ENCODE assay signal across 24 mouse cellular contexts in genomic region chr16:42121788-42122187, GRCm38 (mm10).
DNase-seq lines count a peak whose midpoint lies in the region; ATAC-seq and TF ChIP-seq lines count a peak whose summit lies in the region.
"Had no signal": no experiment of that assay in that cellular context is flagged by ENCODE, and none has a peak within 500 bp of the region (broad histone marks: within the 10 kb centered on the region; RNA-seq: fewer than 3 reads in every experiment).

No protein-coding gene starts in this region.

- peak; percentile 66 for DNase-seq in embryonic facial prominence, embryonic 14.5 days (ENCODE audit: low spot score)
- DNase-seq in embryonic facial prominence, embryonic 10.5 days (ENCODE audit: low spot score), result no peak
- peak; percentile 69 to 74 for DNase-seq in cerebellum, adult 2 months
- peak; percentile 66 to 74 for DNase-seq in cerebellum, postnatal 25 days
- no peak for DNase-seq in kidney, postnatal 4 days
- no peak for DNase-seq in kidney, adult 11 months
- DNase-seq in heart, adult 18-20 months, result no peak
- DNase-seq: adrenal gland, postnatal 25 days; kidney, postnatal 36 days; lung, adult 18-20 months; lung, postnatal 10 days; right cerebral cortex, postnatal 25 days; spleen, adult 18-20 months had no signal

- no peak overlapping the region for H3K27ac ChIP-seq in embryonic facial prominence, embryonic 14.5 days (replicated peaks; ENCODE audit: low read depth, low read length)
- no peak overlapping the region for H3K27ac ChIP-seq in embryonic facial prominence, embryonic 10.5 days (replicated peaks)
- H3K27ac ChIP-seq in cerebellum, adult 2 months (ENCODE audit: insufficient read depth, low read length), result no peak overlapping the region
- H3K27ac ChIP-seq: embryonic facial prominence, embryonic 12.5 days; forebrain, embryonic 13.5 days; heart, embryonic 10.5 days; kidney, embryonic 15.5 days; liver, embryonic 12.5 days; midbrain, embryonic 10.5 days had no signal

- no peaks in the 10 kb centered on the region for H3K79me2 ChIP-seq in C2C12 (ENCODE audit: control insufficient read depth, insufficient read depth)

- no peak overlapping the region for H3ac ChIP-seq in C2C12 (ENCODE audit: control insufficient read depth, insufficient read length, low read depth)

- no peaks in the 10 kb centered on the region for H3K9me3 ChIP-seq in embryonic facial prominence, embryonic 14.5 days (ENCODE audit: control insufficient read depth, low read length)
- no peaks in the 10 kb centered on the region for H3K9me3 ChIP-seq in embryonic facial prominence, embryonic 10.5 days
- H3K9me3 ChIP-seq: embryonic facial prominence, embryonic 12.5 days; forebrain, embryonic 13.5 days; heart, embryonic 10.5 days; kidney, embryonic 15.5 days; liver, embryonic 12.5 days; midbrain, embryonic 10.5 days had no signal

- TF ChIP-seq CTCF in C2C12 (IDR thresholded peaks at IDR 0.05; ENCODE audit: control insufficient read depth, insufficient read depth, insufficient read length), result no peak
- TF ChIP-seq CTCF in cerebellum, adult 2 months (IDR thresholded peaks at IDR 0.05; ENCODE audit: borderline replicate concordance, insufficient read depth, low read depth, low read length), result no peak

- TF ChIP-seq POLR2A in cerebellum, adult 2 months (IDR thresholded peaks at IDR 0.05; ENCODE audit: borderline replicate concordance, insufficient read depth, low read length), result no peak

- ATAC-seq in embryonic facial prominence, embryonic 14.5 days (ENCODE audit: low read depth), result peak; percentile 68; the same call in 1 of the 2 replicates
- ATAC-seq: CD4-positive, CD25-positive, alpha-beta regulatory T cell, adult 4 months; forebrain, embryonic 13.5 days; hindbrain, embryonic 16.5 days; intestine, embryonic 16.5 days; liver, embryonic 12.5 days had no signal

- H3K27me3 ChIP-seq in embryonic facial prominence, embryonic 14.5 days (replicated peaks; ENCODE audit: control insufficient read depth, insufficient read depth, low read length), result no peaks in the 10 kb centered on the region
- no peaks in the 10 kb centered on the region for H3K27me3 ChIP-seq in embryonic facial prominence, embryonic 10.5 days (replicated peaks; ENCODE audit: low read depth, poor library complexity, severe bottlenecking)
- H3K27me3 ChIP-seq in C2C12 (ENCODE audit: control insufficient read depth, insufficient read depth, insufficient read length), result no peaks in the 10 kb centered on the region
- H3K27me3 ChIP-seq in cerebellum, adult 2 months (ENCODE audit: control insufficient read depth, insufficient read depth, low read length), result no peaks in the 10 kb centered on the region
- H3K27me3 ChIP-seq: embryonic facial prominence, embryonic 12.5 days; forebrain, embryonic 13.5 days; kidney, embryonic 15.5 days; liver, embryonic 12.5 days had no signal

- no peaks in the 10 kb centered on the region for H3K36me3 ChIP-seq in embryonic facial prominence, embryonic 14.5 days (ENCODE audit: control insufficient read depth, insufficient read depth, low read length)
- no peaks in the 10 kb centered on the region for H3K36me3 ChIP-seq in embryonic facial prominence, embryonic 10.5 days (replicated peaks)
- H3K36me3 ChIP-seq in C2C12 (ENCODE audit: control insufficient read depth, insufficient read depth), result no peaks in the 10 kb centered on the region
- H3K36me3 ChIP-seq: embryonic facial prominence, embryonic 12.5 days; heart, embryonic 10.5 days; kidney, embryonic 15.5 days; liver, embryonic 12.5 days; midbrain, embryonic 10.5 days had no signal

- WGBS in embryonic facial prominence, embryonic 14.5 days, result 73% methylated on average over 6 of the region's 6 CpGs
- WGBS in embryonic facial prominence, embryonic 10.5 days, result 95% methylated on average over 6 of the region's 6 CpGs
- 31% methylated on average over 6 of the region's 6 CpGs for WGBS in cerebellum, adult 2 months

- H3K79me3 ChIP-seq in C2C12 (ENCODE audit: low read depth), result no peaks in the 10 kb centered on the region

- H3K4me1 ChIP-seq in embryonic facial prominence, embryonic 14.5 days (ENCODE audit: control insufficient read depth, insufficient read depth, low read length), result no peaks in the 10 kb centered on the region
- no peaks in the 10 kb centered on the region for H3K4me1 ChIP-seq in embryonic facial prominence, embryonic 10.5 days
- H3K4me1 ChIP-seq in cerebellum, adult 2 months (ENCODE audit: control insufficient read depth, insufficient read depth, low read length), result peaks cover 7% of the 10 kb centered on the region
- H3K4me1 ChIP-seq: embryonic facial prominence, embryonic 12.5 days; forebrain, embryonic 13.5 days; kidney, embryonic 15.5 days; liver, embryonic 12.5 days; midbrain, embryonic 10.5 days had no signal

- no peak overlapping the region for H3K4me2 ChIP-seq in embryonic facial prominence, embryonic 14.5 days (ENCODE audit: low read depth, low read length)
- H3K4me2 ChIP-seq: embryonic facial prominence, embryonic 12.5 days; forebrain, embryonic 13.5 days; kidney, embryonic 15.5 days; liver, embryonic 12.5 days had no signal

- H3K9ac ChIP-seq in embryonic facial prominence, embryonic 14.5 days (ENCODE audit: low read depth, low read length), result no peak overlapping the region
- H3K9ac ChIP-seq: embryonic facial prominence, embryonic 12.5 days; forebrain, embryonic 13.5 days; kidney, embryonic 15.5 days; liver, embryonic 12.5 days had no signal

- H3K4me3 ChIP-seq in embryonic facial prominence, embryonic 14.5 days (ENCODE audit: low read depth, low read length), result no peak overlapping the region
- no peak overlapping the region for H3K4me3 ChIP-seq in embryonic facial prominence, embryonic 10.5 days
- H3K4me3 ChIP-seq in C2C12 (ENCODE audit: insufficient read depth, poor library complexity, severe bottlenecking), result no peak overlapping the region
- H3K4me3 ChIP-seq in cerebellum, adult 2 months (replicated peaks; ENCODE audit: insufficient read depth, low read depth, low read length), result no peak overlapping the region
- H3K4me3 ChIP-seq: embryonic facial prominence, embryonic 12.5 days; erythroblast, embryonic 14.5 days; forebrain, embryonic 13.5 days; heart, embryonic 10.5 days; kidney, embryonic 15.5 days; liver, embryonic 12.5 days; midbrain, embryonic 10.5 days had no signal

TF ChIP-seq in C2C12, 6 proteins besides CTCF, POLR2A, EP300 and RAD21:
- TF ChIP-seq MAX (IDR thresholded peaks at IDR 0.05) (no peak), MYOD1 (IDR thresholded peaks at IDR 0.05; ENCODE audit: control insufficient read depth, insufficient read length, low read depth) (peak; percentile 30)

Comparison
In these comparisons a context has a peak if more than half of its experiments do, and no peak if none do; other contexts are left out.
1. DNase-seq: peak in embryonic facial prominence, embryonic 14.5 days (single experiment), cerebellum, adult 2 months (2 of 2) and cerebellum, postnatal 25 days (2 of 2); none in embryonic facial prominence, embryonic 10.5 days (single experiment), kidney, postnatal 4 days (0 of 2), kidney, adult 11 months (single experiment) and heart, adult 18-20 months (0 of 2).